Mouse (Mus musculus): ENCODE data around the gene Sorbs1. TPM values are rescaled to one million over a fixed set of nuclear protein-coding genes. Genes with fewer than 3 reads are reported as not detected.

Sorbs1 gene
- total and polyA plus RNA-seq, 3 experiments, result 2.1 to 6.2 (median 3.6) TPM

GRCm38 (mm10) chr19:40306631-40307030, 206.9 kb downstream of the Sorbs1 start:
- H3K36me3 ChIP-seq (replicated peaks in 1 of 2; ENCODE audit: control insufficient read depth in 1 of 2, insufficient read depth in 1 of 2, low read length in 1 of 2), result peaks cover 0 to 27% of the 10 kb centered on the region in 2 experiments
- H3K27me3 ChIP-seq (replicated peaks), result no peaks in the 10 kb centered on the region
- in situ Hi-C loops (cut with MboI; ENCODE audit: low pct_ligation_motif_present, low pct_unique_long_range_greater_than_20kb, low sequenced_read_pairs), result no loop called here
- H3K4me1 ChIP-seq (ENCODE audit: control insufficient read depth in 1 of 2, insufficient read depth in 2 of 2), result no peaks in the 10 kb centered on the region
- TF ChIP-seq MAZ (IDR thresholded peaks at IDR 0.05; ENCODE audit: low read depth, low read length), result no peak
- TF ChIP-seq IRF4 (IDR thresholded peaks at IDR 0.05; ENCODE audit: low read depth, low read length), result no peak
- no peak for TF ChIP-seq ELF1 (IDR thresholded peaks at IDR 0.05; ENCODE audit: low read depth, low read length)
- no peak for TF ChIP-seq NRF1 (IDR thresholded peaks at IDR 0.05; ENCODE audit: low read depth, low read length)
- TF ChIP-seq TCF12 (IDR thresholded peaks at IDR 0.05; ENCODE audit: low read depth, low read length), result no peak
- TF ChIP-seq CHD2 (IDR thresholded peaks at IDR 0.05; ENCODE audit: low read length), result no peak
- no peak for TF ChIP-seq ZKSCAN1 (IDR thresholded peaks at IDR 0.05; ENCODE audit: borderline replicate concordance, low read depth, low read length)
- TF ChIP-seq EP300 (IDR thresholded peaks at IDR 0.05; ENCODE audit: low read length), result no peak
- no peak for TF ChIP-seq BHLHE40 (IDR thresholded peaks at IDR 0.05; ENCODE audit: low read depth, low read length)
- no peak for TF ChIP-seq ZMIZ1 (IDR thresholded peaks at IDR 0.05; ENCODE audit: low read depth, low read length)
- TF ChIP-seq HCFC1 (IDR thresholded peaks at IDR 0.05; ENCODE audit: low read depth, low read length), result no peak
- no peak overlapping the region for H3K4me3 ChIP-seq (replicated peaks in 1 of 3; ENCODE audit: low read depth in 2 of 3, low read length in 2 of 3, poor library complexity in 1 of 3)
- no peak for DNase-seq (ENCODE audit: extremely low read depth)
- H3K9ac ChIP-seq (ENCODE audit: insufficient read depth, low read depth), result no peak overlapping the region
- H3K27ac ChIP-seq (ENCODE audit: insufficient read depth, low read depth), result no peak overlapping the region
- dilution Hi-C loops (cut with MboI; ENCODE audit: extremely low pct_ligation_motif_present, extremely low pct_unique_long_range_greater_than_20kb, low sequenced_read_pairs), result no loop called here
- no peaks in the 10 kb centered on the region for H3K9me3 ChIP-seq (replicated peaks; ENCODE audit: low read length)
- H3K4me2 ChIP-seq (ENCODE audit: insufficient read depth, low read depth, poor library complexity, severe bottlenecking), result no peak overlapping the region
- H3K79me2 ChIP-seq (replicated peaks; ENCODE audit: control insufficient read depth, extremely low read depth, insufficient read depth, poor library complexity, severe bottlenecking), result no peaks in the 10 kb centered on the region

GRCm38 (mm10) chr19:40305456-40305855, 208.1 kb downstream of the Sorbs1 start:
- no peaks in the 10 kb centered on the region for H3K79me2 ChIP-seq (replicated peaks; ENCODE audit: control insufficient read depth, extremely low read depth, insufficient read depth, poor library complexity, severe bottlenecking)
- H3K4me2 ChIP-seq (ENCODE audit: insufficient read depth, low read depth, poor library complexity, severe bottlenecking), result no peak overlapping the region
- dilution Hi-C loops (cut with MboI; ENCODE audit: extremely low pct_ligation_motif_present, extremely low pct_unique_long_range_greater_than_20kb, low sequenced_read_pairs) (no loop called here), in situ Hi-C loops (cut with MboI; ENCODE audit: low pct_ligation_motif_present, low pct_unique_long_range_greater_than_20kb, low sequenced_read_pairs) (no loop called here)
- no peaks in the 10 kb centered on the region for H3K27me3 ChIP-seq (replicated peaks)
- TF ChIP-seq MAZ (IDR thresholded peaks at IDR 0.05; ENCODE audit: low read depth, low read length) (no peak), MXI1 (IDR thresholded peaks at IDR 0.05; ENCODE audit: low read depth, low read length) (no peak), PAX5 (IDR thresholded peaks at IDR 0.05; ENCODE audit: low read length) (no peak), MAX (IDR thresholded peaks at IDR 0.05; ENCODE audit: low read length) (no peak), MEF2A (IDR thresholded peaks at IDR 0.05; ENCODE audit: borderline replicate concordance, low read depth, low read length) (no peak), IRF4 (IDR thresholded peaks at IDR 0.05; ENCODE audit: low read depth, low read length) (no peak), HCFC1 (IDR thresholded peaks at IDR 0.05; ENCODE audit: low read depth, low read length) (no peak), USF1 (IDR thresholded peaks at IDR 0.05; ENCODE audit: low read depth, low read length) (no peak), TBP (conservative IDR thresholded peaks at IDR 0.05; ENCODE audit: low read depth, low read length) (no peak), TCF12 (IDR thresholded peaks at IDR 0.05; ENCODE audit: low read depth, low read length) (no peak), POLR2AphosphoS2 (IDR thresholded peaks at IDR 0.05; ENCODE audit: low read depth, low read length) (no peak), NELFE (IDR thresholded peaks at IDR 0.05; ENCODE audit: low read depth, low read length) (no peak), SIN3A (IDR thresholded peaks at IDR 0.05; ENCODE audit: low read length) (no peak), USF2 (conservative IDR thresholded peaks at IDR 0.05; ENCODE audit: low read depth, low read length) (no peak), JUN (IDR thresholded peaks at IDR 0.05; ENCODE audit: insufficient read depth, low read depth, low read length) (no peak), JUND (conservative IDR thresholded peaks at IDR 0.05; ENCODE audit: low read depth, low read length) (no peak), KAT2A (IDR thresholded peaks at IDR 0.05; ENCODE audit: insufficient replicate concordance, low read length) (no peak)
- no peak overlapping the region for H3K4me3 ChIP-seq (replicated peaks in 1 of 3; ENCODE audit: low read depth in 2 of 3, low read length in 2 of 3, poor library complexity in 1 of 3)
- no peak for DNase-seq (ENCODE audit: extremely low read depth)
- no peak overlapping the region for H3K9ac ChIP-seq (ENCODE audit: insufficient read depth, low read depth)
- H3K27ac ChIP-seq (ENCODE audit: insufficient read depth, low read depth), result no peak overlapping the region
- H3K36me3 ChIP-seq (replicated peaks in 1 of 2; ENCODE audit: control insufficient read depth in 1 of 2, insufficient read depth in 1 of 2, low read length in 1 of 2), result peaks cover 0 to 20% of the 10 kb centered on the region in 2 experiments
- no peaks in the 10 kb centered on the region for H3K9me3 ChIP-seq (replicated peaks; ENCODE audit: low read length)
- no peaks in the 10 kb centered on the region for H3K4me1 ChIP-seq (ENCODE audit: control insufficient read depth in 1 of 2, insufficient read depth in 2 of 2)

Data from CH12.LX (cell line).